Mouse (Mus musculus) limb, embryonic 11.5 days (tissue): ENCODE results near the gene Serpina1d. TPM values are rescaled to one million over a fixed set of nuclear protein-coding genes. Genes with fewer than 3 reads are reported as not detected.
"Not testable (repeated sequence)": the region's sequence is repeated elsewhere in the genome, so short reads cannot be mapped to it uniquely, and the experiment has no call there.

ENCODE experiments used
- ATAC-seq: fragments of 200-750 bp; cut with Nextera tagmentation; 2 replicates; pipeline ENCODE4 v1.8.0; 2017; ENCODE audit warnings: low read depth; ENCODE audit not compliant: insufficient number of reproducible peaks, low FRiP score, low TSS enrichment
- DNase-seq: peaks from one replicate; pipeline ENCODE4 v3.0.0-alpha.2; 2015; ENCODE audit warnings: low spot score
- H3K27ac ChIP-seq: fragments of 300-500 bp; sonication (generic); replicated peaks from 2 replicates; pipeline ENCODE4 v1.5.1; 2014; ENCODE audit warnings: low read depth, mild to moderate bottlenecking, low read length
- H3K27me3 ChIP-seq: fragments of 300-500 bp; sonication (generic); 2 replicates; pipeline ENCODE4 v1.6.1; 2014; ENCODE audit warnings: mild to moderate bottlenecking, low read length, mixed read lengths; ENCODE audit not compliant: control insufficient read depth, insufficient read depth
- H3K36me3 ChIP-seq: fragments of 300-500 bp; sonication (generic); 2 replicates; pipeline ENCODE4 v1.6.1; 2014; ENCODE audit warnings: mild to moderate bottlenecking, low read length, moderate library complexity, mixed read lengths; ENCODE audit not compliant: control insufficient read depth, insufficient read depth
- H3K4me1 ChIP-seq: fragments of 300-500 bp; sonication (generic); 2 replicates; pipeline ENCODE4 v1.6.1; 2014; ENCODE audit warnings: low read length, mixed read lengths; ENCODE audit not compliant: control insufficient read depth, insufficient read depth
- H3K4me2 ChIP-seq: fragments of 300-500 bp; sonication (generic); 2 replicates; pipeline ENCODE4 v1.6.1; 2014; ENCODE audit warnings: low read depth, mild to moderate bottlenecking, moderate library complexity; ENCODE audit not compliant: severe bottlenecking
- H3K4me3 ChIP-seq: fragments of 300-500 bp; sonication (generic); 2 replicates; pipeline ENCODE4 v1.5.1; 2014; ENCODE audit warnings: low read depth, low read length
- H3K9ac ChIP-seq: fragments of 300-500 bp; sonication (generic); 2 replicates; pipeline ENCODE4 v1.6.1; 2014; ENCODE audit warnings: mild to moderate bottlenecking, low read length
- H3K9me3 ChIP-seq: fragments of 300-500 bp; sonication (generic); 2 replicates; pipeline ENCODE4 v1.6.1; 2016; ENCODE audit warnings: low read length; ENCODE audit not compliant: control insufficient read depth
- WGBS: fragments of 180-500 bp; shearing (Covaris S2); extraction: QIAGEN DNeasy Blood & Tissue Kit; methylation state at CpG from one replicate; pipeline ENCODE4 v1.1.7; 2014; 5-methylcytosine and 5-hydroxymethylcytosine counted together
- polyA plus RNA-seq: library from polyadenylated mRNA; unstranded; fragments of >200 nt; fragmentation: Nextera tagmentation; extraction: Ambion mirVana; gene quantifications from 2 replicates; pipeline ENCODE4 v1.2.1, GENCODE M21; 2014

Gene Serpina1d
- polyA plus RNA-seq = not detected in 2 replicates

DNA sequence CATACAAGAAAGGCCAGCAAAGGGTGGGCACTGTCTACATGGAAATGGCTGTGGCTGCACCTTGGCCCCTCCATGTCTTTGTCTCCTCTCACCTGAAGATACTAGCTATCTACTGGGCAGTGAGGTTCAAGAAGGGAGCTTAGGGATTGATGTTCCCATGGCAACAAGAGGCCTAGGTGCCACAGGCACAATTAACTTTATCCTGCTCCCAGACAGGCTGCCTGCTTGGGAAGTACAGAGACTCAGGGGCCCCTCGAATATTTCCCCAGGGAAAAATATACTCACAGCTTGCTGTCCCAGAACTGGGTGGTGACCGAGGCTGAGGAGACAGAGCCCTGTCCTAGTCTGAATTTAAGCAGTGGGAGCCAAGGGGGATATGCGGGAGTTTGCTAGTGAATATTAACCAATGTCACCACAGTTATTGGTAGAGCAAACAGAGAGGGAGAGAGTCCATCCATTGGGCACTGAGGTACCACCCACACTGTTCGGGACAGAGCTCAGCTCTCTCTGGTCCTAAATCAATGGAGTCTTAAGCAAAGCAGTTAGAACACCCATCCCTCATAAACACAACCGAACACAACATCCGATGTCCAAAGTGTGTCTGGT is at the start of gene Serpina1d:
Gene Serpina1d (minus strand): TSS at position 347 of the 606 bp plus-strand sequence.
- not testable (repeated sequence) for DNase-seq, H3K36me3 ChIP-seq, H3K9ac ChIP-seq, H3K27me3 ChIP-seq, H3K4me1 ChIP-seq, H3K4me2 ChIP-seq, H3K27ac ChIP-seq, H3K4me3 ChIP-seq, H3K9me3 ChIP-seq, ATAC-seq
- 92% methylated on average over 6 of the region's 6 CpGs for WGBS

GRCm38 (mm10) chr12:103770597-103770996 is 2.8 kb downstream of the Serpina1d start:
- not testable (repeated sequence) for DNase-seq, ATAC-seq
- WGBS = 80% methylated on average over 1 of the region's 1 CpGs

DNA sequence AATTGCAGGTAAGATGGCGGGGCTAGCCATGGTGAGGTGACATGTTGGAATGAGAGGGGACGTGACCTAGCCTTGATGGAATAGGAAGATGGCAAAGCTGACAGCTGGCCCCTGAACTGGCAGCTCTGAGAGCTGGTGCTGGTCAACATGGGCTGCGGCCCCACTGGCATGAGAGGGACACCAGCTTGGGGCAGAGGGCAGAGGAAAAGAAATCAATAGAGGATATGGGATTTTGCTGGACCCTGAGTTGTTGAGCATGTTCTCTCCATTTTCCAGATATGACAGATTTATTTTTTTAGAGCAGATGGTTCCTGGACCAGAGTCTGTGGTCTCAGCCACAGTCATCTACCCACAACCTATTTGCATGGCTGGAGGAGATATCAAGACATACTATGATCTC is 10.3 kb downstream of the Serpina1d start:
- not testable (repeated sequence) for H3K9me3 ChIP-seq, ATAC-seq, H3K27me3 ChIP-seq, H3K36me3 ChIP-seq, H3K27ac ChIP-seq, H3K4me3 ChIP-seq, H3K4me2 ChIP-seq, DNase-seq, H3K9ac ChIP-seq, H3K4me1 ChIP-seq
- WGBS = 77% methylated on average over 3 of the region's 3 CpGs

More at GRCm38 (mm10) chr12:103770597-103770996, 2.8 kb downstream of the Serpina1d start:
- not testable (repeated sequence) for H3K27me3 ChIP-seq, H3K4me2 ChIP-seq, H3K4me1 ChIP-seq, H3K4me3 ChIP-seq, H3K9me3 ChIP-seq, H3K9ac ChIP-seq, H3K27ac ChIP-seq, H3K36me3 ChIP-seq

DNA sequence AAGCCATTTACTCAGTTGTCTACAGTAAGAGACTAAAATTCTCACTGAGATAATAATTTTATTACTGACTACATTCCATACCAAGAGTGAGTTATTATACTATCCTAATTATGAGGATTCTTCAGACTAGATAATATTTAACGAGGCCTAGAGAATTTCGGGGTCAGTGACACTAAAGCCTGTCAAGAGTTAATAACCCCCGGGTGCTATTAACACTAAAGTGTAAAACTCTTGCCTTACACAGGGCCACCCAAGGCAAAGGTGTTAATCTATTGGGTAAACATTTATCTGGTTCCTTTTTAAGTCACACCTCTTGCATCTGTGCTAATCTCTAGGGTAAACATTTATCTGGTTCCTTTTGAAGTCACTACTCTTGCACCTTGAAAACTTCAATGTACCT is 13.1 kb downstream of the Serpina1d start:
- DNase-seq, H3K36me3 ChIP-seq, H3K27me3 ChIP-seq, H3K4me3 ChIP-seq, H3K9me3 ChIP-seq, ATAC-seq, H3K9ac ChIP-seq, H3K4me2 ChIP-seq, H3K27ac ChIP-seq, H3K4me1 ChIP-seq: not testable (repeated sequence)
- WGBS = 90% methylated on average over 3 of the region's 3 CpGs

DNA sequence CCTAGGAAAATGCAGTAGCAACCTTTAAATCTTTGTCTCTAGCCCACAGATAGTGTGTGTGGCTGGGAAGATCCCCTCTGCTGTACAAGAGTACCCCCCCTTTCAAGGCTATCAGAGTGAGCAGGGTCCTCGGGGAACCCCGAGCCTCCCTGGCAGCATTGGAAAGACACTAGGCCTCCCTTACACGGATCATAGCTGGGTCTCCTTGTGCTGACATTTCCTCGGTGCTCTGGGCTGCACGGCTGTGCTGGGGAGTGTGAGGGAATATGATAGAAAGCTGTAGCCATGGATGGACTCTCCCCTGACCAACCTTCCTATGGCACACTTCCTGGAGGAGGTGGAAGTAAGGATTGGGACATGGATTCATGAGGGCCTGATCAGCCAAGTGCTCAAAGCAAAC is 27.4 kb downstream of the Serpina1d start:
- 85% methylated on average over 5 of the region's 5 CpGs for whole genome bisulfite sequencing
- not testable (repeated sequence) for ATAC-seq, H3K27ac ChIP-seq, H3K36me3 ChIP-seq, H3K27me3 ChIP-seq, H3K4me2 ChIP-seq, H3K4me1 ChIP-seq, H3K9me3 ChIP-seq, H3K4me3 ChIP-seq, H3K9ac ChIP-seq, DNase-seq

DNA sequence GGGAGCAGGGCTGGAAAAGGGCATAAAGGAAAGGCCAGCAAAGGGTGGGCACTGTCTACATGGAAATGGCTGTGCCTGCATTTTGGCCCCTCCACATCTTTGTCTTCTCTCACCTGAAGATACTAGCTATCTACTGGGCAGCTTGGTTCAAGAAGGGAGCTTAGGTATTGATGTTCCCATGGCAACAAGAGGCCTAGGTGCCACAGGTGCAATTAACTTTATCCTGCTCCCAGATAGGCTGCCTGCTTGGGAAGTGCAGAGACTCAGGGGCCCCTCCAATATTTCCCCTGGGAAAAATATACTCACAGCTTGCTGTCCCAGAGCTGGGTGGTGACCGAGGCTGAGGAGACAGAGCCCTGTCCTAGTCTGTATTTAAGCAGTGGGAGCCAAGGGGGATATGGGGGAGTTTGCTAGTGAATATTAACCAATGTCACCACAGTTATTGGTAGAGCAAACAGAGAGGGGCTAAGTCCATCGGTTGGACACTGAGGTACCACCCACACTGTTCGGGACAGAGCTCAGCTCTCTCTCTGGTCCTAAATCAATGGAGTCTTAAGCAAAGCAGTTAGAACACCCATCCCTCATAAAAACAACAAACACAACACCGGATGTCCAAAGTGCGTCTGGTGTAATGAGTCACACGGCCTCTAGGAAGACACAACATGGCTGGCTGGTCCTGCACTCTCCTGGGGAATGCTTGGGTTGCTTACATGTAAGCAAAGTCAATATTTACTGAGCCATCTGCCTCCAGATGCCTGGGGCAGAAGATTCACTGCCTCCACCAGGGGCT is 35.4 kb downstream of the Serpina1d start:
- ATAC-seq, H3K36me3 ChIP-seq, DNase-seq, H3K9ac ChIP-seq, H3K27me3 ChIP-seq, H3K9me3 ChIP-seq, H3K4me2 ChIP-seq, H3K4me3 ChIP-seq, H3K27ac ChIP-seq, H3K4me1 ChIP-seq: not testable (repeated sequence)
- WGBS = 89% methylated on average over 5 of the region's 6 CpGs

- H3K27me3 ChIP-seq, H3K4me3 ChIP-seq, ATAC-seq, H3K9me3 ChIP-seq, H3K4me2 ChIP-seq, H3K36me3 ChIP-seq, H3K27ac ChIP-seq, H3K9ac ChIP-seq, H3K4me1 ChIP-seq, DNase-seq: not testable (repeated sequence)
- WGBS = 93% methylated on average over 4 of the region's 4 CpGs
Observed at GRCm38 (mm10) chr12:103735566-103735965, 37.8 kb downstream of the Serpina1d start.

DNA sequence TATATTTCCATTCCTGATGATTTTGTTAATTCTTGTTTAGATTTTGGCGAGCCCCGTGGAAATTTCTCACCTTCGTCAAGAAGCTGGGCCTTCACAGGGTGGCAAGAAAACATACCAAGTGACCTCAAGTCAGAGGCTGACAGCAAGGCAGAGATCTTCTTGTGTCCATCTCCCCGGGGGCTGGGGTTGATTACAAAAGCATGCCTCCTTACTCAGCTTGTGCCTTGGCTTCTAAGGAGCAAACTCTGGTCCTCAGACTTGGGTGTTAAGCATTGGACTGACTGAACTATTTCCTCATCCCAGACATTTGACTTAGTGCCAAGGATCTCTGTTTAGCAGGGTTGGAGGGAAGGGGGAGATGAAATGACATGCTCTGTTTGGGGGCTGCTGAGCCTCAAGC is 38.3 kb downstream of the Serpina1d start:
- H3K4me1 ChIP-seq, H3K4me3 ChIP-seq, ATAC-seq, H3K9ac ChIP-seq, H3K36me3 ChIP-seq, H3K4me2 ChIP-seq, H3K27me3 ChIP-seq, DNase-seq, H3K27ac ChIP-seq, H3K9me3 ChIP-seq: not testable (repeated sequence)
- WGBS = 77% methylated on average over 4 of the region's 4 CpGs
